Mouse (Mus musculus): ENCODE data around the gene Nmd3. TPM values are rescaled to one million over a fixed set of nuclear protein-coding genes. Genes with fewer than 3 reads are reported as not detected.

Nmd3 gene
- polyA plus RNA-seq, 1 experiment from 2014 or later, result 145 TPM

Other genes starting within 250 kb of the Nmd3 start
- 27.4 and 28.1 TPM in 2 replicates for gene B3galnt1, start 123.0 kb upstream of the Nmd3 start, polyA plus RNA-seq (2014; fragmentation: Nextera tagmentation; extraction: Ambion mirVana)
- 0.21 and 0.58 TPM in 2 replicates for gene Sptssb, start 138.0 kb downstream of the Nmd3 start, polyA plus RNA-seq (2014; fragmentation: Nextera tagmentation; extraction: Ambion mirVana)

All from limb, embryonic 11.5 days (tissue).